ENCODE assay signal across 8 mouse cellular contexts in the genomic region with DNA sequence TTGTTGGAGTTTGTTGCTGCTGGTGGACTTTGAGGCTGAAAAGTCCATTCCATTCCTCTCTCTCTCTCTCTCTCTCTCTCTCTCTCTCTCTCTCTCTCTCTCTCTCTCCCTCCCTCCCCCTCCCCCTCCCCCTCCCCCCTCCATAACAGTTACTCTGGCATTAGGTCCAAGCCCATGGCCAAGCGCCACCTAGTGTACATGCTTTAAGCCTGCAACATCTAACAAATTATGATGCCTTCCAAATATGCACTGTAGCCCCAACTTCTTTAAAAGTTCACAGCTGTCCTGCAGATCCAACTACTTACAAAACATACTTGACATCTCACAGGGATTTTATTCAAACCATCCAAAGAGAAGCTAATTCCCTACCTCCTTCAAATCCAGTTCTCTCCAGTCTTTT. TPM values are rescaled to one million over a fixed set of nuclear protein-coding genes. Genes with fewer than 3 reads are reported as not detected.
DNase-seq lines count a peak whose midpoint lies in the region; ATAC-seq lines count a peak whose summit lies in the region.

No protein-coding gene starts in this region.

- H3K4me3 ChIP-seq in neural tube, embryonic 15.5 days (replicated peaks): no peak overlapping the region

- ATAC-seq in neural tube, embryonic 15.5 days (ENCODE audit: low FRiP score): no peak

- H3K4me2 ChIP-seq in neural tube, embryonic 15.5 days: no peak overlapping the region

- H3K9me3 ChIP-seq in neural tube, embryonic 15.5 days (replicated peaks): no peaks in the 10 kb centered on the region

- DNase-seq in gastrocnemius, postnatal 14 days: peak; percentile 67
- no peak for DNase-seq in gastrocnemius, adult 8-10 months (ENCODE audit: low spot score in 2 of 2)
- DNase-seq in neural tube, embryonic 10.5 days (ENCODE audit: extremely low spot score, low spot score): peak; percentile 14
- DNase-seq in embryo, embryonic 11 days: peak; percentile 47
- peak; percentile 47 for DNase-seq in thymus, postnatal 0 days (ENCODE audit: low spot score)
- DNase-seq in ovary, postnatal 14 days (ENCODE audit: low spot score): no peak
- DNase-seq in left cerebral cortex, postnatal 14 days (ENCODE audit: low spot score in 2 of 2): no peak

- intact Hi-C loops in gastrocnemius, postnatal 14 days (cut with DNase I; ENCODE audit: low total_unique reads): loop anchor here (5.0 to 10.0 kb wide), 2 partner anchors 200 to 423 kb away; no protein-coding TSS in a partner anchor
- intact Hi-C loops in left cerebral cortex, postnatal 14 days (cut with DNase I): loop anchor here (1.0 to 10.0 kb wide), 3 partner anchors 101 to 433 kb away; no protein-coding TSS in a partner anchor

- no peak overlapping the region for H3K9ac ChIP-seq in neural tube, embryonic 15.5 days (replicated peaks)

- H3K36me3 ChIP-seq in neural tube, embryonic 15.5 days: peaks cover 14% of the 10 kb centered on the region

- H3K27ac ChIP-seq in neural tube, embryonic 15.5 days (replicated peaks): no peak overlapping the region

- no peaks in the 10 kb centered on the region for H3K27me3 ChIP-seq in neural tube, embryonic 15.5 days (replicated peaks)

- H3K4me1 ChIP-seq in neural tube, embryonic 15.5 days: peaks cover 7% of the 10 kb centered on the region

- WGBS in neural tube, embryonic 15.5 days: 25% methylated on average over 1 of the region's 1 CpGs

RNA-seq across cellular contexts. Expression of gene F3, which starts 14.1 kb away (rescaled TPM):
- 1 to 10 TPM; 4.5 to 7.3 TPM for total RNA-seq in gastrocnemius, postnatal 14 days (2021)
- total RNA-seq in gastrocnemius, adult 8-10 months (2022): 1 to 10 TPM; 2.9 to 4.3 (median 3.6) TPM
- polyA plus RNA-seq in neural tube, embryonic 15.5 days (2015; fragmentation: Nextera tagmentation; extraction: Ambion mirVana): 7.7 and 9.3 TPM in 2 replicates
- 3.6 and 5.5 TPM in 2 replicates for polyA plus RNA-seq in thymus, postnatal 0 days (2015; fragmentation: Nextera tagmentation; extraction: Ambion mirVana)
- total RNA-seq in left cerebral cortex, postnatal 14 days (2021): 10 to 100 TPM; 42.8 to 47.9 TPM

Comparison
In these comparisons a context has a peak if more than half of its experiments do, and no peak if none do; other contexts are left out.
1. DNase-seq: peak in gastrocnemius, postnatal 14 days (single experiment), neural tube, embryonic 10.5 days (single experiment), embryo, embryonic 11 days (single experiment) and thymus, postnatal 0 days (single experiment); none in gastrocnemius, adult 8-10 months (0 of 2), ovary, postnatal 14 days (single experiment) and left cerebral cortex, postnatal 14 days (0 of 2).
2. RNA of gene F3, which starts 14.1 kb away (total RNA-seq): 42.8 to 47.9 TPM in left cerebral cortex, postnatal 14 days; 4.5 to 7.3 TPM in gastrocnemius, postnatal 14 days and 2.9 to 4.3 TPM in gastrocnemius, adult 8-10 months; every median in the first group is over 4 times any median in the second.